Mouse (Mus musculus) embryonic fibroblast, embryonic 13.5 days (primary cell): ENCODE data around the gene Kirrel3. TPM values are rescaled to one million over a fixed set of nuclear protein-coding genes. Genes with fewer than 3 reads are reported as not detected.
A peak's percentile ranks its signal among the peaks of the same experiment; 100 is the strongest.

ENCODE experiments used
- H3K27ac ChIP-seq: 2 replicates; pipeline ENCODE4 v1.5.1; 2012; ENCODE audit warnings: low read length, control low read depth, inconsistent platforms; ENCODE audit not compliant: insufficient read depth
- H3K4me1 ChIP-seq: 2 replicates; pipeline ENCODE4 v1.6.1; 2011; ENCODE audit warnings: low read length; ENCODE audit not compliant: control insufficient read depth, insufficient read depth
- H3K4me3 ChIP-seq: 2 replicates; pipeline ENCODE4 v1.5.1; 2011; ENCODE audit warnings: mild to moderate bottlenecking, control low read depth, low read length; ENCODE audit not compliant: insufficient read depth
- CTCF ChIP-seq: IDR thresholded peaks from 2 replicates; pipeline ENCODE4 v1.5.1; 2011; ENCODE audit warnings: mild to moderate bottlenecking, control low read depth, low read length, moderate library complexity, borderline replicate concordance; ENCODE audit not compliant: insufficient read depth
- POLR2A ChIP-seq: IDR thresholded peaks from 2 replicates; pipeline ENCODE4 v1.6.1; 2011; ENCODE audit warnings: low read depth, mild to moderate bottlenecking, control low read depth, low read length, moderate library complexity
- polyA plus RNA-seq: library from polyadenylated mRNA; stranded (reverse); fragments of >200 nt; gene quantifications from 2 replicates; pipeline ENCODE4 v1.2.4, GENCODE M21; 2011; ENCODE audit warnings: low read depth; ENCODE audit not compliant: missing spikeins, insufficient read length

Kirrel3 gene
- polyA plus RNA-seq, 1 experiment = 0.97 TPM

- Histone ChIP-seq H3K4me1 (no peaks in the 10 kb centered on the region; the same call in 1 of the 2 replicates), H3K27ac (no peak overlapping the region), H3K4me3 (no peak overlapping the region)
- TF ChIP-seq CTCF (no peak), POLR2A (no peak)
Observed at GRCm38 (mm10) chr9:34466058-34466457, 19.6 kb upstream of the Kirrel3 start.

DNA sequence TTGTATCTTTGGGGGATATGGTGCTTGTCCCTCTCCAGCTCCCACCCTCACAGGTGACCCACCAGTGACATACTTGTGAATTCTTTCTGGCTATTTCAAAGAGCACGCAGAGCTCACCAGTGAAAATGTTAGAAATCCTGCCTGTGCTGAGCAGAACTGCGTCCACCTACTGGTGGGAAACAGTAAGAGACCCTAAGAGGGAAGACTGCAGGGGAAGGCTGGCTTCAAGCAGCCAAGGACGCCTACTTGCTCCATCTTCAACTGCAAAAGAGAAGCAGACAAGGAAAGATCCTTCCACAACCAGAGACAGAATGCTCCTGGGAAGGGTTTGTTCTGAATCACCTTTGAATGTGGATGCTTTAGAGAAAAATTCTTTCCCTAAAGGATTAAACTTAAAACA, 16.5 kb upstream of the Kirrel3 start:
- Histone ChIP-seq H3K27ac (no peak overlapping the region), H3K4me1 (no peaks in the 10 kb centered on the region; the same call in 1 of the 2 replicates), H3K4me3 (no peak overlapping the region)
- TF ChIP-seq CTCF (no peak), POLR2A (no peak)

GRCm38 (mm10) chr9:34476206-34476605, 9.5 kb upstream of the Kirrel3 start:
- TF ChIP-seq POLR2A = no peak
- no peak for TF ChIP-seq CTCF
- Histone ChIP-seq H3K4me1 (0 out of 2 replicates have a peak, but pooled peaks cover 2% of the 10 kb centered on the region), H3K4me3 (no peak overlapping the region), H3K27ac (no peak overlapping the region)

GRCm38 (mm10) chr9:34478494-34478893, 7.2 kb upstream of the Kirrel3 start:
- Histone ChIP-seq H3K27ac (no peak overlapping the region), H3K4me3 (no peak overlapping the region), H3K4me1 (0 out of 2 replicates have a peak, but pooled peaks cover 2% of the 10 kb centered on the region)
- no peak for TF ChIP-seq POLR2A
- no peak for TF ChIP-seq CTCF

DNA sequence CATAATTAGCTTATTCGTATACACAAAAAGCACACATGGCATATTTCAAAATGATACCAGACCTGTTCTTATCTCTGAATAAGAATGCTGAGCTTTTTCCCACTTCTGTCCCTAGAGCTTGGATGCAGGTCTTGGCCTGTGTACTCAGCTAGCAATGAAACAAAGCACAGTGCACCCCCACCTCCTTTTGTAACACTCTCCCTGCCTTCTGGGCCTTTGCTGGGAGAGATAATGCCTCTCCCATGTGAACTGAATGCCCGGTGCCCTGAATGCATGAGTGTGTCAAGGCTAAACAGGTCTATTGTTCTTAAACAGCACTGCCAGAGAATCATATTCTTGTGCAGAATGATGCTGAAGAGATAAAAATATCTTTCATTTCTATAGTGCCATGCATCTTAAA, 2.5 kb upstream of the Kirrel3 start:
- Histone ChIP-seq H3K4me1 (no peaks in the 10 kb centered on the region; the same call in 1 of the 2 replicates), H3K27ac (no peak overlapping the region), H3K4me3 (no peak overlapping the region)
- TF ChIP-seq CTCF = no peak

DNA sequence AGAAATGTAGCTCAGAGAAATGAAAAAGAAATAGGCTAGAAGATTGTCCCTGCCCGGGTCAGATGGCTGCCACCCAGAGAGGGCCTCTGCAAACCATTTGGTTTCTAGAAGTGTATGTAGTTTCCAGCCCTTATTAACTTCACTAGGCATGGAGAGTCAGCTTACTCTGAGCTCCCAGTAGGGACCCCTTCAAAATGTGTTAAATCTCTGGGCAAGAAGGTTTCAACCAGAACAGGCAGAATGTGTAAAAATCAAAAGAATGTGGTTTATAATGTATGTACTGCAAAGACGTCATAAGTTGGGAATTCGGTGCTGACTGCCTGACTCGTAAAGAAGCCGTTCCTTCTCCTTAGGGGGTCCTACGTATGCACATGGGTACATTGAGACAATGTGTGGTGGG, 1.0 kb upstream of the Kirrel3 start:
- Histone ChIP-seq H3K4me3 (no peak overlapping the region), H3K27ac (no peak overlapping the region), H3K4me1 (no peaks in the 10 kb centered on the region; the same call in 1 of the 2 replicates)
- TF ChIP-seq CTCF (no peak), POLR2A (no peak)

DNA sequence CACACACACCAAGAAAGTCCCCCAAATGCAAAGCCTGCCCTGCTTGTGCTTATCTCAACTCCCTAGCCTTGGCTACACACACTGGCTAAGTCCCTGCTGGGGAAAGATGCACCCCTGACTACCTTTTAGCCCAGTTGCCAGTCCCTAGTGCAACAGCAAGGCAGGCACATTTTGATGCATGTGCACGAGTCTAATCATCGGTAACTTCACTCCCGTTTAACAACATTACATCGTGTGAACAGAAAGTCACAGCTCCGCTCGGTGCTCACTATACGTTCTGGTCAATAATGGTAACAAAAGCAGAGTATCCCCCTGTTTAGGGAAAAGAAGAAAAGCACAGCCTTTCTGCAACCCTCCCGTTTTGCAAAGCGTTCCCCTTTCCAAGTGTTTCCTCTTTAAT, 2.6 kb downstream of the Kirrel3 start:
- no peak overlapping the region for H3K27ac ChIP-seq
- TF ChIP-seq CTCF = no peak
- TF ChIP-seq POLR2A = no peak
- peak overlapping the region; percentile 59 for H3K4me3 ChIP-seq
- no peaks in the 10 kb centered on the region; the same call in 1 of the 2 replicates for H3K4me1 ChIP-seq

DNA sequence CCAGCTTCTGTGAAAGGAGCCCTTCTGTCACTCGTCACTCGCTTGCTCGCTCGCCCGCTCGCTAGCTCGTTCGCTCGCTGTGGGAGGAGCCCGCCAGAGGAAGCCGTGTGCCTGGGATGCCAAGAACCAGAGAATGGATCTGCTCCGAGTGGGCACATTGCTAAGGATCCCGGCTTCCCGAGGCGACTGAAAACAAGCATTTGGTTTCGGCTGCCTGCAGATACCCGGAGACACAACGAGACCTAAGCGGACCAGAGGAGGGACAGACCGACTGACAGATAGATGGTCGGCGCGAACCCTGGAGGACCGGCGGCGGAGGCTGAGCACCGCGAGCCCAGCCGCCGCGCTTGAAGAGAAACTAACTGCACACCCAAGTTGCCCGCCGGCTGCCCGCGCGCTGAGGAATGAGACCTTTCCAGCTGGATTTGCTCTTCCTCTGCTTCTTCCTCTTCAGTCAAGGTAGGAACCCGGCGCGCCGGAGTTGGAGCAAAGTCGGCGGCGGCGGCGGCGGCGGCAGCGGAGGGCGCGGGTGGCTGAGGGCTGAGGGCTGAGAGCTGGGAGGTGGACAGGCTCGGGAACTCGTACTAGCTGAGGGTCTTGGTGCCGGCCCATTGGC, 3.1 kb downstream of the Kirrel3 start:
- H3K4me1 ChIP-seq = no peaks in the 10 kb centered on the region; the same call in 1 of the 2 replicates
- H3K4me3 ChIP-seq = peak overlapping the region; percentile 59
- TF ChIP-seq POLR2A (no peak), CTCF (no peak)
- no peak overlapping the region for H3K27ac ChIP-seq

- TF ChIP-seq CTCF = no peak
- TF ChIP-seq POLR2A = no peak
- Histone ChIP-seq H3K4me1 (no peaks in the 10 kb centered on the region; the same call in 1 of the 2 replicates), H3K27ac (no peak overlapping the region), H3K4me3 (peak overlapping the region; percentile 59)
Observed at GRCm38 (mm10) chr9:34489316-34489710, 3.6 kb downstream of the Kirrel3 start.

DNA sequence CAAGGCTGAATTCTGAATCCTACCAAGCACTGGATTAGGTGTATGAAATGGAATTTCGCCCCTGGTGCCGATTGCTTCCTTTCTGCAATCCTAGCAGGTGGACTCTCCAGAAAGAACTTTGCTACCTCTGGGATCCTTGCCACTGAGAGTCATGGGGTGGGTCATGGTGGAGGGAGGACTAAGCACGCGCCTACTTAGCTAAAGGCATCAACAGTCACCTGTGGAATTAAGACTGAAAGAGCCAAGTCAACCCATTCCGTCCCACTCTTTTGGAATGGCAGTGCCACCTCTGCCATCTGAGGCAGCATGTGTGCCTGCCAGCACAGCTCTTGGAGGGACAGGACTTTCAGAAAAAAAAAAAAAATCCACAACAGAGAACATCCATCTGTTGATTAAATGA, 4.1 kb downstream of the Kirrel3 start:
- Histone ChIP-seq H3K4me1 (no peaks in the 10 kb centered on the region; the same call in 1 of the 2 replicates), H3K27ac (no peak overlapping the region), H3K4me3 (peak overlapping the region; percentile 59)
- TF ChIP-seq POLR2A (no peak), CTCF (no peak)

GRCm38 (mm10) chr9:34492121-34492520, 6.4 kb downstream of the Kirrel3 start:
- Histone ChIP-seq H3K4me1 (no peaks in the 10 kb centered on the region), H3K4me3 (no peak overlapping the region), H3K27ac (no peak overlapping the region)
- no peak for TF ChIP-seq POLR2A
- TF ChIP-seq CTCF = no peak
